Mouse (Mus musculus): Measurements from ENCODE around the gene Podxl2. TPM values are rescaled to one million over a fixed set of nuclear protein-coding genes. Genes with fewer than 3 reads are reported as not detected.
A peak's percentile ranks its signal among the peaks of the same experiment; 100 is the strongest.

Gene Podxl2
- polyA plus RNA-seq, 1 experiment = 7.7 TPM

DNA sequence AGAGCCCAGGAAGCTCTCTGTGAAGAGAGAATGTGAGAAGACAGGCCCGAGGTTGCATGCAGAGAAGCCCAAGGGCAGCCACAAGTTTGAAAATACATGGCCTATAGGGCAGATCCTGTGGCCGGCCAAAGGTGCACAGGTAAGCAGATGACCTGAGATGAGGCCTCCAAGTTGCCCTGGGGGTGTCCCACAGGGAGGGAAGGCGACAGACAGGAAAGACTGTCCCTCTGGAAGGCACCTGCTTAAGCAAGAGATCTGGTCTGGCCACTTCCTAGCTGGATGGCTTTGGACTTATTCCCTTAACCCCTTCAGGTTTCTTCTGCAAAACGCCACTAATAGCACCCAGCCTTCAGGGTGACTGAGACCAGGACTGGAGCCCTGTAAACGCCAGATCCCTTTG, 26.6 kb upstream of the Podxl2 start:
- no peak for TF ChIP-seq CTCF (IDR thresholded peaks at IDR 0.05; ENCODE audit: extremely low read depth, insufficient read depth, insufficient read length, insufficient replicate concordance)
- TF ChIP-seq POLR2A (IDR thresholded peaks at IDR 0.05; ENCODE audit: low read depth, low read length) = no peak
- Histone ChIP-seq H3K4me3 (ENCODE audit: extremely low read depth, insufficient read depth, insufficient read length) (peak overlapping the region; percentile 59), H3K27ac (ENCODE audit: insufficient read depth, low read length) (peak overlapping the region; percentile 57), H3K36me3 (ENCODE audit: control insufficient read depth, insufficient read depth, low read length) (no peaks in the 10 kb centered on the region), H3K27me3 (ENCODE audit: control insufficient read depth, insufficient read depth, low read length) (no peaks in the 10 kb centered on the region), H3K4me1 (ENCODE audit: control insufficient read depth, insufficient read depth, insufficient read length) (peaks cover 25% of the 10 kb centered on the region)
- no peak for DNase-seq (ENCODE audit: low read depth in 1 of 2, low spot score in 2 of 2)
- 7% methylated on average over 5 of the region's 5 CpGs for WGBS

DNA sequence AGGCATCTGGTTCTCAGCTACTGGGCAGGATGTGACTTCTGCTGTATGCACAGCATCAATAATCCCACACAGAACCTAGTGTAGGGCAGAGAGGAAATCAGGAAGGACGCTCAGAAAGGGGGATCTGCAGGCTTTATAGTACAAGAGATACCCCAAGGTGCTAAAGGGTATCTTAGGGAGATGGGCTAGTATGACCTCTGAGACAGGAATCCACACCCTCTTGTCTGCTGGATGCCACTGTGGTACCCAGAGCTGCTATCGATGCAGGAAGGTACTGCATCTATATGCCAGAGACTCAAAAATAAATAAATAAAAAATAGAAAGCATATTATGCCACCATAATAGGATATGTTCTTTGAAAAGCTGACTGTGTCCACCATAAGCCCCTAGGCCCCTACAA, 24.8 kb upstream of the Podxl2 start:
- no peak overlapping the region for H3K27ac ChIP-seq (ENCODE audit: insufficient read depth, low read length)
- WGBS = 90% methylated on average over 2 of the region's 2 CpGs
- no peak overlapping the region for H3K4me3 ChIP-seq (ENCODE audit: extremely low read depth, insufficient read depth, insufficient read length)
- TF ChIP-seq POLR2A (IDR thresholded peaks at IDR 0.05; ENCODE audit: low read depth, low read length) = no peak
- no peak for TF ChIP-seq CTCF (IDR thresholded peaks at IDR 0.05; ENCODE audit: extremely low read depth, insufficient read depth, insufficient read length, insufficient replicate concordance)
- DNase-seq (ENCODE audit: low read depth in 1 of 2, low spot score in 2 of 2) = no peak
- H3K27me3 ChIP-seq (ENCODE audit: control insufficient read depth, insufficient read depth, low read length) = no peaks in the 10 kb centered on the region
- H3K36me3 ChIP-seq (ENCODE audit: control insufficient read depth, insufficient read depth, low read length) = 0 out of 2 replicates have a peak, but pooled peaks cover 2% of the 10 kb centered on the region
- peaks cover 22% of the 10 kb centered on the region for H3K4me1 ChIP-seq (ENCODE audit: control insufficient read depth, insufficient read depth, insufficient read length)

- no peak for DNase-seq (ENCODE audit: low read depth in 1 of 2, low spot score in 2 of 2)
- Histone ChIP-seq H3K27me3 (ENCODE audit: control insufficient read depth, insufficient read depth, low read length) (no peaks in the 10 kb centered on the region), H3K4me1 (ENCODE audit: control insufficient read depth, insufficient read depth, insufficient read length) (peaks cover 18% of the 10 kb centered on the region), H3K36me3 (ENCODE audit: control insufficient read depth, insufficient read depth, low read length) (0 out of 2 replicates have a peak, but pooled peaks cover 3% of the 10 kb centered on the region), H3K27ac (ENCODE audit: insufficient read depth, low read length) (no peak overlapping the region), H3K4me3 (ENCODE audit: extremely low read depth, insufficient read depth, insufficient read length) (no peak overlapping the region)
- no peak for TF ChIP-seq POLR2A (IDR thresholded peaks at IDR 0.05; ENCODE audit: low read depth, low read length)
- 56% methylated on average over 4 of the region's 4 CpGs for WGBS
Observed at GRCm38 (mm10) chr6:88899086-88899485, 24.2 kb upstream of the Podxl2 start.

GRCm38 (mm10) chr6:88898534-88899048, 23.7 kb upstream of the Podxl2 start, which contains the start of gene Mcm2:
Mcm2 (minus strand) TSS chr6:88898780.
- Histone ChIP-seq H3K36me3 (ENCODE audit: control insufficient read depth, insufficient read depth, low read length) (0 out of 2 replicates have a peak, but pooled peaks cover 3% of the 10 kb centered on the region), H3K27me3 (ENCODE audit: control insufficient read depth, insufficient read depth, low read length) (no peaks in the 10 kb centered on the region), H3K4me3 (ENCODE audit: extremely low read depth, insufficient read depth, insufficient read length) (peak within 1 kb of the TSS; percentile 77), H3K4me1 (ENCODE audit: control insufficient read depth, insufficient read depth, insufficient read length) (peaks cover 14% of the 10 kb centered on the region), H3K27ac (ENCODE audit: insufficient read depth, low read length) (peak within 1 kb of the TSS; percentile 41; the same call in 1 of the 2 replicates)
- WGBS = under 1% methylated on average over 33 of the region's 33 CpGs
- no peak; the same call in 1 of the 2 replicates for TF ChIP-seq POLR2A (IDR thresholded peaks at IDR 0.05; ENCODE audit: low read depth, low read length)
- TF ChIP-seq CTCF (IDR thresholded peaks at IDR 0.05; ENCODE audit: extremely low read depth, insufficient read depth, insufficient read length, insufficient replicate concordance) = no peak
- DNase-seq (ENCODE audit: low read depth in 1 of 2, low spot score in 2 of 2) = peak; percentile 89 to 96

DNA sequence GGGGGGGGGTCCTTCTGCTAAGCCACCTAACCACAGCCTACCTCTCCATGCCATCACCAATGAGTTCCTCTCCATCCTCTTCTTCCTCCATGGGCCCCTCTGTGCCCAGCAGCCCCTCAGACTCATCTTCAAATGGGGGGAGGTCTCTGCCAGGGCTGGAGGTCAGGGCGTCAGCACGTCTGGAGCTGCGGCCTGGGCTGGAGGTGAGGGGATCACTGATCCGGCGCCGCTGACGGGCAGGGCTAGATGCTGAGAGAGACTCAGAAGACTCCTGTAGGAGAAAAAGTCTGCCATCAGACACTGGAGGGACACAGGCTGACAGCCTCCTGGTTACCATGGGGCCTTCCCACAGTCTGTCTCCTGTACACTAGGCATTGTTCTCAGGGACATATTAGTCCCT, 22.4 kb upstream of the Podxl2 start:
- peaks cover 7% of the 10 kb centered on the region for H3K4me1 ChIP-seq (ENCODE audit: control insufficient read depth, insufficient read depth, insufficient read length)
- no peaks in the 10 kb centered on the region for H3K27me3 ChIP-seq (ENCODE audit: control insufficient read depth, insufficient read depth, low read length)
- no peak for DNase-seq (ENCODE audit: low read depth in 1 of 2, low spot score in 2 of 2)
- 93% methylated on average over 7 of the region's 7 CpGs for WGBS
- H3K36me3 ChIP-seq (ENCODE audit: control insufficient read depth, insufficient read depth, low read length) = peaks cover 12% of the 10 kb centered on the region; the same call in 1 of the 2 replicates
- no peak overlapping the region for H3K4me3 ChIP-seq (ENCODE audit: extremely low read depth, insufficient read depth, insufficient read length)
- no peak overlapping the region for H3K27ac ChIP-seq (ENCODE audit: insufficient read depth, low read length)
- no peak for TF ChIP-seq POLR2A (IDR thresholded peaks at IDR 0.05; ENCODE audit: low read depth, low read length)
- TF ChIP-seq CTCF (IDR thresholded peaks at IDR 0.05; ENCODE audit: extremely low read depth, insufficient read depth, insufficient read length, insufficient replicate concordance) = no peak

DNA sequence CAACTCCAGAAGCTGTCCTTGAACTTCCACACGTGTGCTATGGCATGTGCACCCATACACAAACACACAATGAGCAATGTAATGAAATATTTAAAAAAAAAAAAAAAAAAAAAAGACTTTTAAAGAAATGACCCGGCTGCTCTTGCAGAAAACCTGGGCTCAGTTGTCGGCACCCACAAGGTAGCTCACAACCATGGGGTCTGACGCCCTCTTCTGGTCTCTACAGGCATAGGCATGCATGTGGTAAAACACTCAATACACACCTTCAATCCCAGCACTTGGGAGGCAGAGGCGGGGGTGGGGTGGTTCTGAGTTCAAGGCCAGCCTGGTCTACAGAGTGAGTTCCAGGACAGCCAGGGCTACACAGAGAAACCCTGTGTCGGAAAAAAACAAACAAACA, 21.1 kb upstream of the Podxl2 start:
- H3K27me3 ChIP-seq (ENCODE audit: control insufficient read depth, insufficient read depth, low read length) = no peaks in the 10 kb centered on the region
- 86% methylated on average over 6 of the region's 6 CpGs for WGBS
- DNase-seq (ENCODE audit: low read depth in 1 of 2, low spot score in 2 of 2) = no peak
- no peaks in the 10 kb centered on the region for H3K4me1 ChIP-seq (ENCODE audit: control insufficient read depth, insufficient read depth, insufficient read length)
- no peak for TF ChIP-seq POLR2A (IDR thresholded peaks at IDR 0.05; ENCODE audit: low read depth, low read length)
- no peak for TF ChIP-seq CTCF (IDR thresholded peaks at IDR 0.05; ENCODE audit: extremely low read depth, insufficient read depth, insufficient read length, insufficient replicate concordance)
- H3K27ac ChIP-seq (ENCODE audit: insufficient read depth, low read length) = no peak overlapping the region
- H3K36me3 ChIP-seq (ENCODE audit: control insufficient read depth, insufficient read depth, low read length) = peaks cover 22% of the 10 kb centered on the region
- H3K4me3 ChIP-seq (ENCODE audit: extremely low read depth, insufficient read depth, insufficient read length) = no peak overlapping the region

- DNase-seq (ENCODE audit: low read depth in 1 of 2, low spot score in 2 of 2) = peak in 1 of 2 experiments; percentile 45
- Histone ChIP-seq H3K36me3 (ENCODE audit: control insufficient read depth, insufficient read depth, low read length) (peaks cover 41% of the 10 kb centered on the region), H3K27me3 (ENCODE audit: control insufficient read depth, insufficient read depth, low read length) (no peaks in the 10 kb centered on the region), H3K4me1 (ENCODE audit: control insufficient read depth, insufficient read depth, insufficient read length) (no peaks in the 10 kb centered on the region), H3K4me3 (ENCODE audit: extremely low read depth, insufficient read depth, insufficient read length) (no peak overlapping the region), H3K27ac (ENCODE audit: insufficient read depth, low read length) (no peak overlapping the region)
- TF ChIP-seq CTCF (IDR thresholded peaks at IDR 0.05; ENCODE audit: extremely low read depth, insufficient read depth, insufficient read length, insufficient replicate concordance) = peak; percentile 69; the same call in 1 of the 2 replicates
- no peak for TF ChIP-seq POLR2A (IDR thresholded peaks at IDR 0.05; ENCODE audit: low read depth, low read length)
- 67% methylated on average over 5 of the region's 5 CpGs for WGBS
Observed at GRCm38 (mm10) chr6:88893559-88893958, 18.7 kb upstream of the Podxl2 start.

All from spleen, adult 2 months (tissue).